9 mouse cellular contexts compared by ENCODE assay signal in the genomic region with DNA sequence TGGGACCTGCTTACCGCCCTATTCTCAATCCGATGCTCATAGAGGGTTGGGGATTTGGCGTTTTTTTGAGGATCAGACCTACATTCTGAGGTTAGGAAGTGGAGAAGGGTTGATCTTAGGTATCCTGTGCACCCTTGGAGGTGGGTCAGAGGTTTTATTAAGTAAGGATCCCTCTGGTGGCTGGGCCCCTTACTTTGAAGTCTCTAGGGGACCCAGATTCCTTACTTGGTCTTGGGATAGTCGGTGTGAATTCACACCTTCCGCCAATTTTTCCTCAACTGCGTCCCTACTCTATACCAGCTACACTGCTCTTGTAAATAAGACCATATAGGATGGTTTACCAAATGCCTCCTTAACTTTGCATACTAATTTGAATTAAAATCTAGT. TPM values are rescaled to one million over a fixed set of nuclear protein-coding genes. Genes with fewer than 3 reads are reported as not detected.
DNase-seq lines count a peak whose midpoint lies in the region; ATAC-seq and TF ChIP-seq lines count a peak whose summit lies in the region.
"Had no signal": no experiment of that assay in that cellular context is flagged by ENCODE, and none has a peak within 500 bp of the region (broad histone marks: within the 10 kb centered on the region; RNA-seq: fewer than 3 reads in every experiment).

No protein-coding gene starts in this region.

- H3K9ac ChIP-seq in liver, embryonic 12.5 days = no peak overlapping the region

- no peaks in the 10 kb centered on the region for H3K36me3 ChIP-seq in testis, adult 2 months (ENCODE audit: control insufficient read depth, insufficient read depth, low read length)
- no peaks in the 10 kb centered on the region for H3K36me3 ChIP-seq in liver, embryonic 12.5 days

- ATAC-seq in liver, embryonic 12.5 days = peak; percentile 4; the same call in 1 of the 2 replicates
- no peak for ATAC-seq in erythroblast, adult 5-6 weeks (replicated peaks; ENCODE audit: low FRiP score, poor library complexity, severe bottlenecking)

- H3K4me1 ChIP-seq in testis, adult 2 months (ENCODE audit: control insufficient read depth, insufficient read depth, low read length) = peaks cover 4% of the 10 kb centered on the region
- H3K4me1 ChIP-seq in liver, embryonic 12.5 days = 0 out of 2 replicates have a peak, but pooled peaks cover 7% of the 10 kb centered on the region

- H3K27me3 ChIP-seq in testis, adult 2 months (ENCODE audit: control insufficient read depth, insufficient read depth, low read length) = no peaks in the 10 kb centered on the region
- peaks cover 32% of the 10 kb centered on the region for H3K27me3 ChIP-seq in liver, embryonic 12.5 days (replicated peaks)

- WGBS in liver, embryonic 12.5 days (ENCODE audit: insufficient replicate concordance) = 11% methylated on average over 6 of the region's 6 CpGs

- H3K4me3 ChIP-seq in gastrocnemius, adult 2 months = peak overlapping the region; percentile 78
- peak overlapping the region; percentile 61 for H3K4me3 ChIP-seq in testis, adult 2 months (ENCODE audit: control insufficient read depth, low read depth, low read length)
- peak overlapping the region; percentile 55 for H3K4me3 ChIP-seq in liver, embryonic 12.5 days

- no peak for TF ChIP-seq POLR2A in testis, adult 2 months (IDR thresholded peaks at IDR 0.05; ENCODE audit: control insufficient read depth, low read depth, low read length)

- no peak for DNase-seq in gastrocnemius, adult 2 months
- no peak for DNase-seq in gastrocnemius, postnatal 4 days (ENCODE audit: low spot score in 2 of 2)
- no peak for DNase-seq in testis, postnatal 14 days (ENCODE audit: low spot score)
- no peak for DNase-seq in layer of hippocampus, postnatal 10 days (ENCODE audit: low spot score in 2 of 2)
- DNase-seq in T-cell, adult 2 months (ENCODE audit: low spot score) = no peak
- DNase-seq: cerebellum, adult 8-10 months had no signal

- H3K4me2 ChIP-seq in liver, embryonic 12.5 days = peak overlapping the region; percentile 70

- H3K9me3 ChIP-seq in liver, embryonic 12.5 days (replicated peaks) = no peaks in the 10 kb centered on the region

- TF ChIP-seq CTCF in gastrocnemius, adult 2 months (IDR thresholded peaks at IDR 0.05) = no peak
- TF ChIP-seq CTCF in testis, adult 2 months (IDR thresholded peaks at IDR 0.05; ENCODE audit: control insufficient read depth, insufficient read depth, insufficient replicate concordance, low read depth, low read length) = no peak

- intact Hi-C loops in gastrocnemius, adult 2 months (cut with DNase I) = no loop called here

- H3K27ac ChIP-seq in gastrocnemius, adult 2 months = no peak overlapping the region
- no peak overlapping the region for H3K27ac ChIP-seq in testis, adult 2 months (ENCODE audit: control insufficient read depth, insufficient read depth, low read depth, low read length)
- H3K27ac ChIP-seq in liver, embryonic 12.5 days = no peak overlapping the region

RNA-seq across cellular contexts. Expression of a gene that starts 0.5 kb away (rescaled TPM):
- 1 to 10 TPM; 2.6 to 3.0 TPM for total RNA-seq in gastrocnemius, adult 2 months (2021)
- 10 to 100 TPM; 24.4 to 27.2 TPM for total RNA-seq in gastrocnemius, postnatal 4 days (2021)
- polyA plus RNA-seq in testis, adult 2 months (2012; rRNA removed) = 0.19 and 0.23 TPM in 2 replicates
- 3.3 and 3.7 TPM in 2 replicates for polyA plus RNA-seq in liver, embryonic 12.5 days (2016; fragmentation: Nextera tagmentation; extraction: Ambion mirVana)
- 10 to 100 TPM; 24.1 to 25.6 TPM for total RNA-seq in layer of hippocampus, postnatal 10 days (2021)
- total RNA-seq in erythroblast, adult 5-6 weeks (2015; ENCODE audit: low replicate concordance) = 25.6 and 27.4 TPM in 2 replicates
- 15.3 and 21.0 TPM in 2 replicates for total RNA-seq in erythroblast, adult 5-6 weeks (2017; ENCODE audit: low replicate concordance)

Comparison
In these comparisons a context has a peak if more than half of its experiments do, and no peak if none do; other contexts are left out.
1. RNA of a gene that starts 0.5 kb away (total RNA-seq): 24.4 to 27.2 TPM in gastrocnemius, postnatal 4 days, 24.1 to 25.6 TPM in layer of hippocampus, postnatal 10 days and 15.3 to 27.4 TPM in erythroblast, adult 5-6 weeks; 2.6 to 3.0 TPM in gastrocnemius, adult 2 months; every median in the first group is over 4 times any median in the second.
2. Peak in every context shown above with its lines, with median percentiles within 50 percentile points of each other: H3K4me3 ChIP-seq.